Mouse (Mus musculus) midbrain, embryonic 11.5 days (tissue): Measurements from ENCODE around the gene Rabl3. TPM values are rescaled to one million over a fixed set of nuclear protein-coding genes. Genes with fewer than 3 reads are reported as not detected.

Experiments used
- ATAC-seq: fragments of 200-750 bp; cut with Nextera tagmentation; 2 replicates; pipeline ENCODE4 v1.8.0; 2017; ENCODE audit warnings: moderate TSS enrichment, moderate library complexity; ENCODE audit not compliant: low FRiP score
- DNase-seq: peaks from one replicate; pipeline ENCODE4 v3.0.0; 2015; ENCODE audit warnings: low spot score; ENCODE audit errors: missing footprints
- H3K27ac ChIP-seq: fragments of 300-500 bp; sonication (generic); 2 replicates; pipeline ENCODE4 v1.5.1; 2014; ENCODE audit warnings: low read depth, low read length
- H3K27me3 ChIP-seq: fragments of 300-500 bp; sonication (generic); 2 replicates; pipeline ENCODE4 v1.6.1; 2014; ENCODE audit warnings: mild to moderate bottlenecking, low read length, moderate library complexity, mixed read lengths; ENCODE audit not compliant: control insufficient read depth, insufficient read depth
- H3K36me3 ChIP-seq: fragments of 300-500 bp; sonication (generic); 2 replicates; pipeline ENCODE4 v1.6.1; 2014; ENCODE audit warnings: mild to moderate bottlenecking, low read length, moderate library complexity, mixed read lengths; ENCODE audit not compliant: control insufficient read depth, insufficient read depth
- H3K4me1 ChIP-seq: fragments of 300-500 bp; sonication (generic); 2 replicates; pipeline ENCODE4 v1.6.1; 2014; ENCODE audit warnings: low read length; ENCODE audit not compliant: control insufficient read depth, insufficient read depth
- H3K4me2 ChIP-seq: fragments of 300-500 bp; sonication (generic); 2 replicates; pipeline ENCODE4 v1.6.1; 2014; ENCODE audit warnings: mild to moderate bottlenecking, moderate library complexity
- H3K4me3 ChIP-seq: fragments of 300-500 bp; sonication (generic); 2 replicates; pipeline ENCODE4 v1.5.1; 2014; ENCODE audit warnings: low read depth, low read length
- H3K9ac ChIP-seq: fragments of 300-500 bp; sonication (generic); 2 replicates; pipeline ENCODE4 v1.6.1; 2014; ENCODE audit warnings: low read length
- H3K9me3 ChIP-seq: fragments of 300-500 bp; sonication (generic); 2 replicates; pipeline ENCODE4 v1.6.1; 2016; ENCODE audit warnings: low read length; ENCODE audit not compliant: control insufficient read depth
- WGBS: fragments of 180-500 bp; shearing (Covaris S2); extraction: QIAGEN DNeasy Blood & Tissue Kit; methylation state at CpG from one replicate; pipeline ENCODE4 v1.1.7; 2014; 5-methylcytosine and 5-hydroxymethylcytosine counted together
- polyA plus RNA-seq: library from polyadenylated mRNA; unstranded; fragments of >200 nt; fragmentation: Nextera tagmentation; extraction: Ambion mirVana; gene quantifications from 2 replicates; pipeline ENCODE4 v1.2.1, GENCODE M21; 2014

Gene Rabl3
- polyA plus RNA-seq, 1 experiment from 2014 or later = 49.6 TPM

GRCm38 (mm10) chr16:37533369-37534068, 6.2 kb upstream of the Rabl3 start:
- Histone ChIP-seq H3K4me1 (peaks cover 7% of the 10 kb centered on the region), H3K36me3 (peaks cover 6% of the 10 kb centered on the region; the same call in 1 of the 2 replicates), H3K27me3 (no peaks in the 10 kb centered on the region), H3K27ac (no peak overlapping the region), H3K4me2 (no peak overlapping the region), H3K9ac (no peak overlapping the region), H3K4me3 (no peak overlapping the region), H3K9me3 (no peaks in the 10 kb centered on the region)
- no peak for DNase-seq
- no peak for ATAC-seq
- 93% methylated on average over 8 of the region's 8 CpGs for WGBS

DNA sequence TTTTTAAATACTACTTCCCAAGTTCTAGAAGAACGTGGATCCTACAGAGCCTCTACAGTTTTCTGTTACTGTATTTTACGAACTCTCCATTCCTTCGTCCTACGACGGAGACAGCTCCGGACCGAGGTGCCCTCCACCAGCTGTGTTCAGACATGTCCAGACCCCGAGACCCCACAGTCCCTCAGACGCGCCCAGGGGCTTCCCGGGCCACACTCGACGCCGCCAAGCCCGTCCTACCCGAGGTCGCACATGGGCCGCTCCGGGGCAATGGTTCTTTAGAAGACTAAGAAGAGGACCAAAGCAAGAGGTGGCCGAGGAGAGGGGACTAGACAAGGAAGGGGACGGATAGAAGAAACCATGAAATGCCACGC, 460 bp upstream of the Rabl3 start:
- peak overlapping the region; percentile 67 for H3K27ac ChIP-seq
- peaks cover 19% of the 10 kb centered on the region for H3K4me1 ChIP-seq
- H3K4me2 ChIP-seq = peak overlapping the region; percentile 78
- H3K27me3 ChIP-seq = no peaks in the 10 kb centered on the region
- H3K9ac ChIP-seq = peak overlapping the region; percentile 93
- peak; percentile 97 for DNase-seq
- H3K36me3 ChIP-seq = peaks cover 3% of the 10 kb centered on the region; the same call in 1 of the 2 replicates
- H3K9me3 ChIP-seq = no peaks in the 10 kb centered on the region
- ATAC-seq = peak; percentile 71
- H3K4me3 ChIP-seq = peak overlapping the region; percentile 79
- under 1% methylated on average over 22 of the region's 22 CpGs for WGBS

GRCm38 (mm10) chr16:37540776-37541175, 1.1 kb downstream of the Rabl3 start:
- 90% methylated on average over 6 of the region's 6 CpGs for WGBS
- Histone ChIP-seq H3K9me3 (no peaks in the 10 kb centered on the region), H3K27ac (no peak overlapping the region), H3K4me1 (peaks cover 19% of the 10 kb centered on the region), H3K36me3 (no peaks in the 10 kb centered on the region), H3K4me3 (no peak overlapping the region; the same call in 1 of the 2 replicates), H3K9ac (no peak overlapping the region; the same call in 1 of the 2 replicates), H3K27me3 (no peaks in the 10 kb centered on the region), H3K4me2 (peak overlapping the region; percentile 66; the same call in 1 of the 2 replicates)
- DNase-seq = no peak
- no peak for ATAC-seq

DNA sequence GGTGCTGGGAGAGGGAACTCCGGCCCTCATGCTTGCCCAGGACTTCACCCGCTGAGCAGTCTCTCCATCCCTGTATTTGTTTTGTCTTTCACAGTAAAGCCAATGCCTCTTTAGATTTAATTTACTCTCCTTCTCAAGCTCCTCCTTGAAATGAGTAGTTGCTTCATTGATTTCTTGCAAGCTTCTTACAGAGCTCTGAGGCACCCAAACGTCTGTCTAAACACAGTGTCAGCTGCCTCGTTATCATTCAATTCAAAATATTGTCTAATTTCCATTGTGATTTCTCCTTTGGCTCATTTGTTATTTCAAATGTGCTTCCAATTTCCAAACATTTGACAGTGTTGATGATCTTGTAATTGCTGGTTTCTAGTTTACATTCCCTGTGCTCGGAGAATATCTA, 6.6 kb downstream of the Rabl3 start:
- Histone ChIP-seq H3K4me3 (no peak overlapping the region), H3K9me3 (no peaks in the 10 kb centered on the region), H3K27me3 (no peaks in the 10 kb centered on the region), H3K9ac (no peak overlapping the region), H3K4me2 (no peak overlapping the region), H3K4me1 (no peaks in the 10 kb centered on the region), H3K27ac (no peak overlapping the region), H3K36me3 (no peaks in the 10 kb centered on the region)
- WGBS = 70% methylated on average over 5 of the region's 5 CpGs
- ATAC-seq (no peak), DNase-seq (no peak)

DNA sequence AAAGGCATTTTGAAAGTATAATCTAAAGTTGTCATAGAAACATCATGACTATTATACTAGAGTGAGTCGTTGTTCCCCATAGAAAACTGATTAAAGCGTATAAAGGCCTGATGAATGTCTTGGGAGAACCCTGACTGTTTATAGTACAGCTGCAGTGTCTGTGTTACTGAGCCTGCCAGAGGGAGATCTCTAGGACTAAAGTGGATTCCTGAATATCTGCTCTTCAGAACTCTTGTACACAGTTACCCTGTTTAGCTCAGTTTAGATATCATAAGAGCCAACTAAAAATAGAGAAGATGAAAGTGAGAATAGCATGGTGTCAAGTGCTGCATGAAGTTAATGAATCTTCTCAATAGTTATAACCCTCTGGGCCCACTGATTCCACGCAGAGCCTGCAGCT, 10.6 kb downstream of the Rabl3 start:
- no peak overlapping the region for H3K27ac ChIP-seq
- H3K9me3 ChIP-seq = no peaks in the 10 kb centered on the region
- no peak overlapping the region for H3K4me3 ChIP-seq
- no peaks in the 10 kb centered on the region for H3K36me3 ChIP-seq
- WGBS = 73% methylated on average over 3 of the region's 3 CpGs
- no peaks in the 10 kb centered on the region for H3K4me1 ChIP-seq
- H3K27me3 ChIP-seq = no peaks in the 10 kb centered on the region
- no peak overlapping the region for H3K4me2 ChIP-seq
- DNase-seq = no peak
- H3K9ac ChIP-seq = no peak overlapping the region
- no peak for ATAC-seq

DNA sequence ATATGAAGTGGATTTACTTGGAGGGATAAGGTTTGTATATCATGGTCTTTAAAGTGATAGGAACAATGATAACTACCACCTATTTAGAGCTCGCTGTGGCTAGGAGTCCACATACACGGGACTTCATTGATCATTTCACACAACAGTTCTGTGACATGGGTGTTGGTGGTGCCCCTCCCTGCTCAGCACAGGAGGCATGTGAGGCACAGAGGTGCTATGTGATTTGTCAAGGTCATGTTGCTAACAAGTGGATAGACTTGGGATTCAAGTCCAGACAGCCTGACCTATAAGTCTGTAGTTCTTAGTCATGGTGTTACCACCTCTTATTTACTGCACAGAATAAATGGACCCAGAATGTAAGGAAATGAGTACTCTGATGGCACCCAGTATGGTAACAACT, 11.3 kb downstream of the Rabl3 start:
- H3K4me3 ChIP-seq = no peak overlapping the region
- 94% methylated on average over 2 of the region's 2 CpGs for WGBS
- ATAC-seq (no peak), DNase-seq (no peak)
- H3K4me2 ChIP-seq = no peak overlapping the region
- H3K27me3 ChIP-seq = no peaks in the 10 kb centered on the region
- no peak overlapping the region for H3K27ac ChIP-seq
- no peak overlapping the region for H3K9ac ChIP-seq
- H3K4me1 ChIP-seq = no peaks in the 10 kb centered on the region
- no peaks in the 10 kb centered on the region for H3K9me3 ChIP-seq
- no peaks in the 10 kb centered on the region for H3K36me3 ChIP-seq

DNA sequence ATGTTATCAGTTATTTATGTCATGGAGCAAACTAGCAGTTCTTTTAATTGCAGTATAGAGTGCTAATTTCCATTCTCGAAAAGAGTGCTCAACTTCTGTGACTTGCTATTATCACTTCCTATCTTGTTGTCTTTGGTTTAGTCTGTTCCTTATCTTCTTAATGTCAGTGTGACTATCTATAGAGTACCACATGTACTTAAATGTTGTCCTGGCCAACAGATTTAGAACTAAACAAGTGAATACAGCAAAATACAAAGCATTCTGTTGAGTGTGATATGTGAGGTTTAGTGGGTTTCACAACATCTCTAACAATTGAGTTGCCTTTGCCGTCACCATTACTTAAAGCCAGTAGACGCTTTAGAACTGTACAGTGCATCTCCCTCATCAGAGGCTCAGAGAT, 13.1 kb downstream of the Rabl3 start:
- Histone ChIP-seq H3K36me3 (peaks cover 2% of the 10 kb centered on the region; the same call in 1 of the 2 replicates), H3K27me3 (no peaks in the 10 kb centered on the region), H3K4me3 (no peak overlapping the region), H3K9me3 (no peaks in the 10 kb centered on the region), H3K27ac (no peak overlapping the region), H3K4me1 (no peaks in the 10 kb centered on the region), H3K4me2 (no peak overlapping the region), H3K9ac (no peak overlapping the region)
- DNase-seq (no peak), ATAC-seq (no peak)
- 89% methylated on average over 3 of the region's 3 CpGs for WGBS

DNA sequence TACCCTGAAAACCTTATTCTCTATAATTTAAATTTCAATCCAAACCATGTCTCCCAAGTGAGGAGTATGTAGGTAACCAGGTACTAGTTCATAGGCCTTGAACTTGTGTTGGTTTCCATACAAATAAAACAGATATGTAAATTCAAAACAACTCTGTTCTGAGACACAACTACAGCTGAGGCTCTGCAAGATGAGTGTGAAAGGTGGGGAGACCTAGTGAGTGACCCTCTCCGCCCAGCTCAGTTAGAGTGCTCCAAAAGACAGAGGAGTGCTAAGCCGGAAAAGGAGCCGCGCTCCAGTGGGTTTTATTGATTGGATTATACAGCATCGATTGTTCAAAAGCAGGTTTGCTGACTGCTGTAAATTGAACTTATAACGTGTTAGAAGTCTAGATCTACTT, 22.7 kb downstream of the Rabl3 start:
- peaks cover 6% of the 10 kb centered on the region for H3K4me1 ChIP-seq
- H3K27ac ChIP-seq = no peak overlapping the region
- peaks cover 6% of the 10 kb centered on the region for H3K36me3 ChIP-seq
- no peak for DNase-seq
- H3K27me3 ChIP-seq = no peaks in the 10 kb centered on the region
- no peaks in the 10 kb centered on the region for H3K9me3 ChIP-seq
- no peak overlapping the region for H3K4me3 ChIP-seq
- H3K9ac ChIP-seq = no peak overlapping the region
- 35% methylated on average over 6 of the region's 6 CpGs for WGBS
- no peak overlapping the region for H3K4me2 ChIP-seq
- ATAC-seq = no peak

GRCm38 (mm10) chr16:37562961-37563360, 23.3 kb downstream of the Rabl3 start:
- Histone ChIP-seq H3K36me3 (peaks cover 3% of the 10 kb centered on the region; the same call in 1 of the 2 replicates), H3K27ac (no peak overlapping the region), H3K4me3 (no peak overlapping the region), H3K27me3 (no peaks in the 10 kb centered on the region), H3K9me3 (no peaks in the 10 kb centered on the region), H3K4me2 (no peak overlapping the region), H3K9ac (no peak overlapping the region), H3K4me1 (peaks cover 6% of the 10 kb centered on the region)
- no peak for DNase-seq
- ATAC-seq = no peak
- 78% methylated on average over 5 of the region's 5 CpGs for WGBS
